Mouse (Mus musculus): ENCODE measurements around the gene Ccdc58. TPM values are rescaled to one million over a fixed set of nuclear protein-coding genes. Genes with fewer than 3 reads are reported as not detected.
"Not testable (repeated sequence)": the region's sequence is repeated elsewhere in the genome, so short reads cannot be mapped to it uniquely, and the experiment has no call there.

The Ccdc58 gene
- polyA plus RNA-seq, 1 experiment from 2014 or later = 101 TPM

DNA sequence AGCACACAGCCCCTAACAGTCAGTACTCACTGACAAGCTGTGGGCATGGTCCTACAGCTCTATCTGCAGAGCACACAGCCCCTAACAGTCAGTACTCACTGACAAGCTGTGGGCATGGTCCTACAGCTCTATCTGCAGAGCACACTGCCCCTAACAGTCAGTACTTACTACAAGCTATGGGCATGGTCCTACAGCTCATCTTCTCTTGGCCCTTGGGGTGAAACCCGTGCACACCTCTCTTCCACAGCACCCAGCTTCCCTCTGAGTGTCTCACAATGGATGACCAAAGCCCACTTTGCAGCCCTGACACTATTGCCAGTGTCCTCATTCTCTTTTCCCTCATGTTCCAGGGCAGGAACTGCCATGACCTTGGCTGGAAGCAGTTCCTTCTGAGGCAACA lies 9.0 kb upstream of the Ccdc58 start:
- not testable (repeated sequence) for H3K27ac ChIP-seq; H3K9me3 ChIP-seq; H3K4me3 ChIP-seq; DNase-seq (ENCODE audit: low spot score); H3K27me3 ChIP-seq (ENCODE audit: insufficient read depth, poor library complexity, severe bottlenecking)
- WGBS = 83% methylated on average over 1 of the region's 1 CpGs
- Histone ChIP-seq H3K4me1 (peaks cover 44% of the 10 kb centered on the region), H3K36me3 (peaks cover 16% of the 10 kb centered on the region)

DNA sequence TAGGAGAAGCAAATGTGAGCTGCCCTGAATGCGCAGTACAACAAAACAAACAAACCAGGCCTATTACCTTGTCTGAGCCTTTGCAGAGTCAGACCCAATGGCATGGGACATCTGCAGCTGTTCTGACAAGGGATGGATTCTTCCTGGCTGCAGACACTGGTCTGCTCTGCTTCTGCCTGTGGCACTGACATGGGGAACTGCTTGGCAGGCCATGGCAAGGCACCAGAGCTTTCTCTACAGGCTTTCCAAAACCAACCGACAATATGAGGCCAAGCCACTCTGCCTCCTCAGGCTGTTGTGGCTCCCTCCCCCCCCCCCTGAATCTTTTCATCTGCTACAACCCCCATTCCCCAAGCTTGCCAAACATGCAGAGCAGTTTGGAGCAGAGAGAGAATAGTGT lies 8.2 kb upstream of the Ccdc58 start:
- WGBS = 62% methylated on average over 2 of the region's 2 CpGs
- Histone ChIP-seq H3K4me3 (no peak overlapping the region), H3K36me3 (peaks cover 16% of the 10 kb centered on the region), H3K27me3 (ENCODE audit: insufficient read depth, poor library complexity, severe bottlenecking) (no peaks in the 10 kb centered on the region), H3K9me3 (no peaks in the 10 kb centered on the region), H3K4me1 (peaks cover 47% of the 10 kb centered on the region), H3K27ac (peak overlapping the region; percentile 69; the same call in 1 of the 2 replicates)
- no peak for DNase-seq (ENCODE audit: low spot score)

DNA sequence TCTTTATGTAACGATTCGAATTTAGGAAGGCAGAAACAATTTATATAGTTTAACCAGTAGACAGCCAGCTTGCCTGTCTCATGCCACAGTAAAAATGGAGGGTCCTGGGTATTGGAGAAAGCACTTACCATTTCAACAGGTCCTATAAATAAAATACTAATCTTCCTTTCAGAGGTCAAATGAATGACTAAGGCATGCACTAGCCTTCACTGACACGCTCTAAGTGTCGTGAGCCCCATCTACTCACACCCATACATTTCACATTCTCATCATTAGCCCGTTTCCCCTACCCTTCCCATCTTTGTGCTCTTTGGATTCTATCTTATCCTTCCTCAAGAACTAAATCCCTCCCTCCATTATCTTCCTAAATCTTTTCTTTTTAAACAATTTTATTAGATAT lies 6.6 kb upstream of the Ccdc58 start:
- H3K27me3 ChIP-seq (ENCODE audit: insufficient read depth, poor library complexity, severe bottlenecking) = no peaks in the 10 kb centered on the region
- H3K4me1 ChIP-seq = peaks cover 51% of the 10 kb centered on the region
- peak overlapping the region; percentile 62; the same call in 1 of the 2 replicates for H3K27ac ChIP-seq
- H3K9me3 ChIP-seq = no peaks in the 10 kb centered on the region
- DNase-seq (ENCODE audit: low spot score) = no peak
- WGBS = 63% methylated on average over 5 of the region's 5 CpGs
- H3K36me3 ChIP-seq = peaks cover 22% of the 10 kb centered on the region
- H3K4me3 ChIP-seq = no peak overlapping the region

DNA sequence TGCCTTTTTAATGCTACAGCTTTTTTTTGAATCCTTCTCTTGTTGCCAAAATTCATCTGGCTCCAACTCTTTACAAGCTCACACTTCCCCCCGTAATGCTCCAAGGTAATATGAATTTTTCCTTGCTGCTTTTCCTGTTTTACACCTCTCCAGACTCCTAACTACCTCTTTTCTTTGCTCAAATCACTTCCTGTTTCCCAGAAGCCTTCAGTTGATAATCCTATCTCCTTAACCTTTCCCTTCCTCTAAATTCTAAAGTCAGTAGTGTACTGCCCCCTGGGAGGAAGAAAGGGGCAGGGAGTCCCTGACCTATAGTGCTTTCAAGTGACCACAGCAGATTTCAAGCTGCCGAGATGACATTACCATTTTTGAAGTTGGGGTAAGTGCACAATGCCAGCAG lies 3.8 kb upstream of the Ccdc58 start:
- H3K9me3 ChIP-seq = no peaks in the 10 kb centered on the region
- H3K4me1 ChIP-seq = peaks cover 53% of the 10 kb centered on the region
- no peak for DNase-seq (ENCODE audit: low spot score)
- no peaks in the 10 kb centered on the region for H3K27me3 ChIP-seq (ENCODE audit: insufficient read depth, poor library complexity, severe bottlenecking)
- peaks cover 14% of the 10 kb centered on the region for H3K36me3 ChIP-seq
- no peak overlapping the region for H3K4me3 ChIP-seq
- WGBS = 53% methylated on average over 2 of the region's 2 CpGs
- no peak overlapping the region for H3K27ac ChIP-seq

DNA sequence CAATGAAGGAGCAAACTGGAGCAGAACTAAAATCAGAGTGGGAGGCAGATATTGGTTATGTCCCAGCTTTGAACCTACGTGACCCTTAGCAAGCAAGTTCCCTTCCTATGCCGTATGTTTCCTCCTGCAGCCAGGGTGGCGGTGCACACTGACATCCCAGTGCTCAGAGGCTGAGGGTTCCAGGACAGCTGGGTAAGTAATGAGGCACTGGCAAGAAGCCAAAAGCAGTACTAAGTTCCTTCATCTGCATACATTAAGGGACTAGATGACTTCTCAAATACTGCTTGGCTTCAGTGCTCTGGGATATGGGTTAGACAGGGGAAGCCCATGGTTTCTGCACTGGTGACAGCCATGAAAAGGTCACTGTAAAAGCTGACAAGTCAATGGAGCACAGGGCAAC lies 3.1 kb upstream of the Ccdc58 start:
- WGBS = 71% methylated on average over 3 of the region's 3 CpGs
- no peak overlapping the region for H3K27ac ChIP-seq
- peaks cover 14% of the 10 kb centered on the region for H3K36me3 ChIP-seq
- H3K4me1 ChIP-seq = peaks cover 54% of the 10 kb centered on the region
- H3K9me3 ChIP-seq = no peaks in the 10 kb centered on the region
- DNase-seq (ENCODE audit: low spot score) = no peak
- H3K27me3 ChIP-seq (ENCODE audit: insufficient read depth, poor library complexity, severe bottlenecking) = no peaks in the 10 kb centered on the region
- peak overlapping the region; percentile 86; the same call in 1 of the 2 replicates for H3K4me3 ChIP-seq

DNA sequence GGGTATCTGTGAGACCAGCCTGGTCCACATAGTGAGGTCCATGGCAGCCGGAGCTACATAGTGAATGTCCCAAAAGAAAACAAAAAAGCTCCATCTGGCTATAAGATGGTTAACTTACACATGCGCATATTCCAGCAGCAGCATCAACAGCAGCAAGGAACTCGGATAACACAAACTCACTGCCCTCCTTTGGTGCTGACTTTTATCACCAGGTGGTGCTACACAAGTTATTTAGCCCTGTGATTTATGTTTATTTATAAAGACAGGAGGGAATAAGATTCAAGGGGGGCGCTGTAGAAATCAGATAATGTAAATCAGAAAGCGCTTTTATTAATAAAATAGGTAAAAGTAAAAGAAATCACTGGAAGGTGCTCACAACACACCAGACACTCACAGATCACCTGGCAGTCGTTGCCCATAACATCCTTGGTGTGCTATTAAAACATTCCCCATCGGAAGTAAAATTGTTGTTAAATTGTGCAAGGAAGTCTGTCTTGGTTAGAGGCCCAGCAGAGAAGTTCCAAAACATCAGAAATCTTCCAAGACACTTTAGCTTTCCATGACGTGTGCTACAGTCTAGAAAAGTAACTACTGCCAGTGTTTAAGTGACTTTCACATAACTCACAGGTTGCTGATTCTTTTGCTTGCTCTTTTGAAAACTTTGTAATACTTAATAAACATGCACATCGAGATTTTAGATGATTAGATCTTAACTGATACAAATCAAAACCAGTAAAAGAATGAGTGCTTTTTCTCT lies 1.5 kb upstream of the Ccdc58 start:
- H3K4me1 ChIP-seq = peaks cover 40% of the 10 kb centered on the region
- H3K36me3 ChIP-seq = peaks cover 14% of the 10 kb centered on the region
- DNase-seq (ENCODE audit: low spot score) = no peak
- no peaks in the 10 kb centered on the region for H3K27me3 ChIP-seq (ENCODE audit: insufficient read depth, poor library complexity, severe bottlenecking)
- no peaks in the 10 kb centered on the region for H3K9me3 ChIP-seq
- peak overlapping the region; percentile 95 for H3K27ac ChIP-seq
- 36% methylated on average over 9 of the region's 9 CpGs for WGBS
- H3K4me3 ChIP-seq = peak overlapping the region; percentile 86

DNA sequence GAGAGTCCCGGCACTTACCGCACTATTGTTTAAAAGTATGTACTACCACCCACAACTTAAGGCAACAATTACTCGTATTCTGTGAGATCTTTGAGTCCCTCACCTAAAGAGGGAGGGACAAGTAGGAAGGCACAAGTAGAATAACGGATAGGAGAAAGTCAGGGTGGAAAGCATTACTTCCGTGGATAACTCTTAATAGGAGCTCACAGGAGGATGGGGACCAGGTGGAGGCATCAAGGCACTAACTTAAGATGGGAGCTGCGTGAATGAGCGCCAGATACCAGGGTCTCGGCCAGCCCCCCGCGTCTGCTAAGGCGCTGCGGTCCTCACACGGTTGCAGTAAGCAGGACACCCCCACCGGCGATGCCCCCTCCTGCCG lies 425 bp upstream of the Ccdc58 start:
- under 1% methylated on average over 16 of the region's 16 CpGs for WGBS
- Histone ChIP-seq H3K27ac (peak overlapping the region; percentile 95), H3K9me3 (no peaks in the 10 kb centered on the region), H3K27me3 (ENCODE audit: insufficient read depth, poor library complexity, severe bottlenecking) (no peaks in the 10 kb centered on the region), H3K4me1 (peaks cover 32% of the 10 kb centered on the region), H3K36me3 (peaks cover 14% of the 10 kb centered on the region), H3K4me3 (peak overlapping the region; percentile 86)
- no peak for DNase-seq (ENCODE audit: low spot score)

DNA sequence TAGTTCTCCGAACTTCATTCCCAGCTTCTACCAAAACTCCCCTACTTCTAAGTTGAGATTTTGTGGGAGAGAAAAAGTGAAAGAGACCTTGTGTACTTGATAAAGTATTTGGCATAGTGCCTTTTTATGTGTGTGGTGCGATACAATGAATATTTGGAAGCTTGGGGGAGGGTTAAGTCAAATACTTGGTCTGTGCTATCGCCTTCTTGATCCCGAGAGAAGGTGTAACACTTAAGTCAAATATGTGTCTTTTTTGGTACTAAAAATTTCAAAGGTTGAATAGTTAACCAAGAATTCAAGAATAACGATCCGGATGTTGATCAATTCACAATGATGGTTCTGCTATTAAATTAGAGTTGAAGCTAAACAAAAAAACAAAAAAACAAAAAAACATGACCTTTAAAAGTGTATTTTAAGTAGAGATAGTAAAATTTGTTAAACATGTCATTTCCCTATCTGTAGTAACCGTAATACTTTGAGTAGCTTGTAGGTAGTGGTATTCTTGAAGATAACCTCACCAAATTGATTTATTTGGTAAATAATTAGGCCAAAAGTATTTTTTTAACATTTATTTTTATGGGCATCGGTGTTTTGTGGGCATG lies 1.0 kb downstream of the Ccdc58 start:
- Histone ChIP-seq H3K4me3 (peak overlapping the region; percentile 86), H3K27me3 (ENCODE audit: insufficient read depth, poor library complexity, severe bottlenecking) (no peaks in the 10 kb centered on the region), H3K27ac (peak overlapping the region; percentile 95), H3K4me1 (peaks cover 29% of the 10 kb centered on the region), H3K9me3 (no peaks in the 10 kb centered on the region), H3K36me3 (peaks cover 6% of the 10 kb centered on the region; the same call in 1 of the 2 replicates)
- DNase-seq (ENCODE audit: low spot score) = no peak
- 26% methylated on average over 8 of the region's 8 CpGs for WGBS

DNA sequence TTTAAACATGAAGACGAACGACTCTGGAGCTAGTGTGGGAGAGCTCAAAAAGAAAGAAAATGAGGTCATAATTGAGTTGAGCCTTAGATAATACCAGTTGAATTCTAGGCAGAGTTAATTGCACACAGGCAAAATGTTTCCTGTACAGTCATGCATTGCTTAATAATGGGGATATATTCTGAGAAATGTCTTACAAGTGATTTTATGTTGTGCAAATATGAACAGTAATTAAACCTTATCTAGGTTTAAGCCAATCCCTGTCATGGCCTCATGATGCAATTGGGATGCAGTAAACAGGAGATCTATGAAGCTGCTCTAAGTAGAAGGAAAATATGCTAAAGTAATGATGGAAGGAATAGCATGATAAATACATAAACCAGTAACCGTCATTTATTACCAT lies 3.3 kb downstream of the Ccdc58 start:
- DNase-seq (ENCODE audit: low spot score) = no peak
- no peaks in the 10 kb centered on the region; the same call in 1 of the 2 replicates for H3K36me3 ChIP-seq
- no peaks in the 10 kb centered on the region for H3K9me3 ChIP-seq
- no peaks in the 10 kb centered on the region for H3K27me3 ChIP-seq (ENCODE audit: insufficient read depth, poor library complexity, severe bottlenecking)
- no peak overlapping the region for H3K4me3 ChIP-seq
- peaks cover 7% of the 10 kb centered on the region; the same call in 1 of the 2 replicates for H3K4me1 ChIP-seq
- 90% methylated on average over 3 of the region's 3 CpGs for WGBS
- no peak overlapping the region for H3K27ac ChIP-seq

DNA sequence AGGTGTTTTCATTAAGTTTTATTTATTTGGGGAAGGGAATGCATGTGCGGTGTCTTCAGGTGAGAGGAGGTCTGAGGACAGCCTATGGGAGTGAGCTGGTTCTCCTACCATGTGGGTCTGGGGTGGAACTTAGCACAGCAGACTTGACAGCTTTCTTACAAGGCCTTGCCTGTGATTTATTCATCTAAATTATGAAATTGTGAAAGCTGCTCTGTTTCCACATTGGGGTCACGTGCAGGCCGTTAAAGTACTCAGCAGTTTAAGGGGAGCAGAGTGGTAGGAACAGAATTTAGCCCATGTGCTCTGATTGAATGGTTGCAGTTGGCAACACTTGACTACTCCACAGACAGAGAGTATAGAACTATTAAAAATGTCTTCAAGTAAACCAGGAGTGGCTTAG lies 8.4 kb downstream of the Ccdc58 start:
- Histone ChIP-seq H3K4me1 (no peaks in the 10 kb centered on the region), H3K27me3 (ENCODE audit: insufficient read depth, poor library complexity, severe bottlenecking) (no peaks in the 10 kb centered on the region), H3K27ac (no peak overlapping the region), H3K9me3 (no peaks in the 10 kb centered on the region), H3K36me3 (peaks cover 28% of the 10 kb centered on the region), H3K4me3 (no peak overlapping the region)
- no peak for DNase-seq (ENCODE audit: low spot score)
- 93% methylated on average over 3 of the region's 3 CpGs for WGBS

DNA sequence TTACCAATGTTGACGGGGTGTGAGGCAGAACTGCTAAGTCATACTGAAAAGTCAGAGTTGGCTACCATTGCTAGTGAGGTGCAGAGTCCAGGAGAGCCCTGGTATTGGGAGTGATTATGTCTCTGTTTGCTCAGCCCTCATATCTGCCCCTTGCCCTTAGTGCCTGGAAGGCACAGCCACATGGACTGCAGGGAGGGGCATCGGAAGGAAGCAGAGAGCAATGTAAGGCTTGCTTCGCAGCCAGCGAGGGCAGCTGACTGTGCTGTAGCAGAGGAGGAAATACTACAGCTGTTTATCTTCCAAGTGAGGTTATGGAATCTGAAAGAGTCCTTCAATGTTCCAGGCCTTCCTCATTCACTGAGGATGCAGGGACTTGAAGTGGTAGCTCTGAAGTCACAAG lies 16.4 kb downstream of the Ccdc58 start:
- DNase-seq (ENCODE audit: low spot score) = peak; percentile 63
- no peaks in the 10 kb centered on the region for H3K4me1 ChIP-seq
- no peak overlapping the region for H3K4me3 ChIP-seq
- H3K27ac ChIP-seq = no peak overlapping the region
- H3K36me3 ChIP-seq = peaks cover 85% of the 10 kb centered on the region
- WGBS = 77% methylated on average over 4 of the region's 4 CpGs
- no peaks in the 10 kb centered on the region for H3K27me3 ChIP-seq (ENCODE audit: insufficient read depth, poor library complexity, severe bottlenecking)
- H3K9me3 ChIP-seq = no peaks in the 10 kb centered on the region

DNA sequence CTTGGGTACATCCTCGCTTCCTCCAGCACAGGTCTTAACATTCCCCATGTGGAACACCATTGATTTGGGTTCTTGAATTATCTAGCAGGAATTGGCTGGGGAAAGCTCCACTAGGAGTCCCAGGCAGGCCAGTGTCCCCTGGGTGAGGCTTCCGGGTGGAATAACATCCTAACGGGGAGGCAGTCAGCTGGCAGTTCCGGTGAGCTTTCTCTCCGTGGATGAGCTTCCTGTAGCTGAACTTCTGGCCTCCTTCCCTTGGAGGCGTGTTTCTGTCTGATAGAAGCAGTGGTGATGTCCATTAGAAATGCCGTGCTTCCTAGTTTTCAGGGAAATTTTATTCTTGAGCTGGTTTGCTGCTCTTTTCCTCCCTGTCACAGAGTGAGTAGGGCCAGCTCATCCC lies 17.6 kb downstream of the Ccdc58 start:
- WGBS = 83% methylated on average over 7 of the region's 7 CpGs
- Histone ChIP-seq H3K27me3 (ENCODE audit: insufficient read depth, poor library complexity, severe bottlenecking) (no peaks in the 10 kb centered on the region), H3K4me1 (no peaks in the 10 kb centered on the region), H3K36me3 (peaks cover 74% of the 10 kb centered on the region), H3K27ac (no peak overlapping the region), H3K4me3 (no peak overlapping the region), H3K9me3 (no peaks in the 10 kb centered on the region)
- peak; percentile 45 for DNase-seq (ENCODE audit: low spot score)

DNA sequence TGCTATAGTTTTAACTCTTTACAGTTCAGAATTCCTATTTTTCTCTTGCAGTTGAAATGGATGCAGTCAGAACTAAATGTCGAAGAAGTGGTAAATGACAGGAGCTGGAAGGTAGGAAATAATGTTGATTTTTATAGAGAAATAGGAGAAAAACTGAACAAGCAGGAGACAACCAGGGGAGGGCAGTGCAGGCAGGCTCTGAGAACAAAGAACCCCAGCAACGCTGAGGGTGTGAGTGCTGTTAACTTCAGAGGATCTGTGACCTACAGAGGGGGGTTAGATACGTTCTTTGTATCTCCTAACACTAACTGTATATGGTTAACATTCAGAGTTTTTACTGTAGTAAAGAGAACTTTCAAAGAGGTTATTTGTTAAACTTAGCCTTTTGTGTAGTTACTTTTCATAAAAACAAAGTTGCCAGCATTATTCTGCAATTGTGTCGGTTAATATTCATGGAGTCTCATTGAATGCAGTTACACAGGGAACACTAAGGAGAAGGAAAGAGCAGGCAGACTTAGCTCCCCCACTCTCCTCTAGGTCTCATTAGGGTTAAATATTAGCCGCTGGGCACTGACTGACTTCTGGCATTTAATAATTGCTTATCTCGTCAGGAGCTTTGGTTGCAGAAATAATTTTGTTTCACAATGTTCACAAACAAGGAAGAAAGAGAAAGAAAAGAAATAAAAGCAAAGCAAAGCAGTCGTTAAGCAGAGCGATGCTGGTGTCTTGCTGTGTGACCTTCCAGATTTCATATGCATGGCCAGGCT lies 18.5 kb downstream of the Ccdc58 start:
- Histone ChIP-seq H3K9me3 (no peaks in the 10 kb centered on the region), H3K27ac (no peak overlapping the region), H3K36me3 (peaks cover 65% of the 10 kb centered on the region), H3K27me3 (ENCODE audit: insufficient read depth, poor library complexity, severe bottlenecking) (no peaks in the 10 kb centered on the region), H3K4me3 (no peak overlapping the region), H3K4me1 (no peaks in the 10 kb centered on the region)
- DNase-seq (ENCODE audit: low spot score) = no peak
- WGBS = 88% methylated on average over 8 of the region's 8 CpGs

Data from heart, embryonic 10.5 days (tissue).